Mouse (Mus musculus): Measurements from ENCODE around the gene Spata20.

DNA sequence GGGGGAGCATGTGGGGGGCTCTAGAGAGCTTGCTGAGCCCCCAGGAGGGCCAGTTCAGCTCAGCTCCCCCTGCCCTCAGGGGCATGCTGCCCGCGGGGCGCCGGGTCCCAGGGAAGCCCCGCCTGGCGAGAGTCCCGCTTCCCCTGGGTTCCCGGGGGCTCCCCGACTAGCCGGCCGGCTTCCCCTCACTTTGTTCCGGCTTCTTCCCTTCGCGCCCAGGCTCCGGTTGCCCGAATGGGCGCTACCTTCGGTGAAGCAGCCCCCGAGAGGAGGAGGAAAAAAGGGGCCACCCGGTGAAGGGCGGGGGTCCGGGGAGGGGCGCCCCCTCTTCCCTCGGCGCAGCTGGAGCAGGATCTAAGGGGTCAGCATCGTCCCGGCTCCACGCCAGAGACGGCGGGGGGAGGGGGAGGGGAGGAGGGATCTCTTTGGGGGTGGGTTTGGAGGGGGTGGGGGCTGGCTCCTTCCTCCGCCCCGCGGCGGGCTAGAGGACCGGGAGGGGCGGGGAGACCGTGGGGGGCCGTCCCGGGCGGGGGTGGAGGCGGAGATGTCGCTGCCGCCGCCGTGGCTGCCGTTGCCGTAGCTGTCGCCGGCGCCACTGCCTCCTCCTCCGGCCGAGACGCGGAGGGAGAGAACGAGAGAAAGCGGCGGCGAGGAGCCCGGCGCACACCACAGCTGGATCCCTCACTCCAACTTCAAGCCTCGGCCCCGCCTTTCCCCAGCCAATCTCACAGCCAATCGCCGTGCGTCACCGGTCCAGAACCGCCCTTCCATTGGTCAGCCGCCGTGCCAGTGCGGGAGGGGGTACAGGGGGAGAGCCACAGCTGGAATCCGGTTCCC, 12.1 kb downstream of the Spata20 start, which contains the start of gene Cacna1g:
- TF ChIP-seq ZC3H11A (IDR thresholded peaks at IDR 0.05; ENCODE audit: borderline replicate concordance, low read depth, low read length) (no peak), ZNF384 (IDR thresholded peaks at IDR 0.05; ENCODE audit: low read depth, low read length) (no peak), CHD2 (IDR thresholded peaks at IDR 0.05; ENCODE audit: low read depth, low read length) (no peak), HCFC1 (IDR thresholded peaks at IDR 0.05; ENCODE audit: borderline replicate concordance, insufficient read depth, low read length) (no peak), MAFK (IDR thresholded peaks at IDR 0.05; ENCODE audit: insufficient read depth, low read depth, low read length) (no peak)
